Mouse (Mus musculus) cerebellum, adult 11-12 months (tissue): ENCODE results near the gene Aasdh.

Experiments used
- DNase-seq: peaks from one replicate; pipeline ENCODE4 v3.0.0; 2022

Gene Aasdh

DNA sequence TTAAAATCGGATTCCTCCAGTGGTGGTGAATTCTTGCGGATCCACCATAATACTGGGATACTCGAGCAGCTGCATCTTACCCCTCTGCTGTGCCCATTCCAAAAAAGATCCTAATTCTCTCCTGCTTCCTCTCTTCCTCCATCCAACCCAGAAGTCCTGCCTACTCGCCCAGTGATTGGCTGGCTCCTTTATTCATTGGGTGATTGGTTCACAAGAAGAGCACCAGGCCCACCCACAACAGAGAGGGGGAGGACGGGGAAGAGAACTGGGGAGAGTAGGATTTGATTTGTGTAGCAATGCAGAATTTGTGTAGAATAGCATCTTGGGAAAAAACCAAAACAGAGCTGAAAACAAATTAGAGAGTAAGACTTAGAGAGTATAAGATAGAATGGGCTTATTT lies 68.3 kb downstream of the Aasdh start:
- no peak for DNase-seq

DNA sequence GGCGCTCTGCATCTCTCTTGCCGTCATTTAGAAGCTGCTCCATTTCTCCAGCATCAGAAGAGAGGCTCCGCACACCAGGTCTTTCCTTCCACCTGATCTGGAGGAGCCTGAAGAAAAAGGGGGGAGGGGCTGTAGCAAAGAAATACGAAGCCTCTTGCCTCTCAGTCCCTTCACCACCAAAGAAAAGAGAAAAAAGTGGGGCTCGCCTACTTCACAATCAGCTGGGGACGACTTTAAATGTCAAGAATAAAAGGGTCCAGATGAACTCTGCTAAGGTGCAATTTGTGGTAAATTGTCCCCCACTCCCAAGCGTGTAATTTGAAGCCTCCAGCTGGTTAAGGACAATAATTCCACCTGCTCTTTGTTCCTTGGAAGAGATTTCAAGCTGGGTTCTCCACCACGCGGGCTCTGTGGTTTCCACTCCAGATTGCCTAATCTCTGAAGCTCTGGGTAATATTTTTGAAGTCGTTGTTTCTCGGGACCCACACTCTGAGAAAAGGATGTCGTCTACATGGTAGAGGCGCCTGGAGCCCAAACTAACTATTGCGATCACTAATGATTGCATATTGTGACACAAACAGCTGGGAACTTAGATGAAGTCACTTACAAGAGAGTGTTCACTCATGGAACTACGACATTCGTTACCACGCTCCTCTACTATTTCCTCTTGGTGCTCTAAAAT lies 72.6 kb downstream of the Aasdh start:
- no peak for DNase-seq

DNA sequence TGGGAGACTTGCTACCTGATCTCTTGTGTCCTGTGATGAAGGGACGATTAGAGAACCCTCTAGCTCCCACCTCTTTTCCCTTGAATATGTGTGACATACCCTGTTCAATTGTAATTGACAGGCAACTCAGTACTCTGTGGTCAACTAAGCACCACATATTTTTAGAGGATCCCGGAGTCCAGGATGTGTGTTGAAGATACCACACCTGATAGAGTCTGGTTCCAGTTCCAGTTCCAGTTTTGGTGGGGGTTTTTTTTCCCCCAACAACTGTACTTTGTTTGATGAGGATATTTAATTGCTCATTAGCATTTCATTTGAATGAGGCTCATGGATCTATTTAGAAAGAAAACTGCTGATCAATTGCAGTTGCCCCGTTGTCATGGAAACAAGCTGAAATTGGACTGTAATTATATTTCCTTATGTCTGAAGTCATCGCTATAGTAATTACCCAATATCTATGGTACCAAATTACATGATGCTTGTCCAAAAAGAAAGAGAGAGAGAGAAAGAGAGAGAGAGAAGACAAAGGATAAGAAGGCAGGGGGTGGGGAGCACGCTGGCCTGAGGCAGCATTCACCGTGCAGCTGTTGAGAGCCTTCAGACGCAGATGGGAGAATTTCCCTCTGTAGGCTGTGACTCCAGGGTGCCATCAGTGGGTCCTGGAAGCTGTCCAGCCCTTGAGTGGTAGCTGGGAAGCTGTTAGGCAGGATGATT lies 76.6 kb downstream of the Aasdh start:
- DNase-seq = no peak
